Mouse (Mus musculus) NIH3T3 (cell line): Measurements from ENCODE around the gene Atp6v1g1.

Experiments used
- DNase-seq: peaks from one replicate; pipeline ENCODE4 v3.0.0-alpha.2; 2012; ENCODE audit warnings: low read depth

Gene Atp6v1g1

DNA sequence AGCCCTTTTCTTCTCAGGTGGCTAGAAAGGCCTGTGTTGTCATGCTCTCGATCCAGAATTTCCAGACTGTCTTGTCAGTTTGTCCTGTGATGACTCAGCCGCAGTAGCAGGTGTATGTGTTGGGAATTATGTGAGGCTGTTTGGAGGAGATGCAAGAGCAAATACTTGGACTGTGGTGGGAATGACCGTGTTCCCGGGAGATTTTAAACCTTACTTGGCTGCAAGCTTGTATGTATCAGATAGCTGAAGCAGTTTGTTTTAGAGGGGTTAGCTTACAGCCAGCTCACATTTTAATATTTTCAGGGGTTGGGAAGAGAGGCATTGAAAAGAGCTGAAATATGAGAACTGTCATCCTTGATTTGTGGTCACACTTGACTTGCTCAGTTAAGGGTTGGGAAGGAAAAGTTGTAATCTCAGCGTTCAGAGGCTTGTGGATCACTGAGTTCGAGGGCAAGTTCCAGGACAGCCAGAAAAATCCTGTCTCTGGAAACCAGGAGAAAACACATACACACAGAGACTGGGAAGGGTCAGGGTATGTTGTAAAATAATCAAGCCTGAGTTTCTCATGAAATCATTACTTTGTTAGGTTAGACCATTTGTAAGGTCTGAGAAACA is 2.0 kb downstream of the Atp6v1g1 start:
- DNase-seq = peak; percentile 76

GRCm38 (mm10) chr4:63547799-63548198 is 3.2 kb downstream of the Atp6v1g1 start:
- peak; percentile 57 for DNase-seq

DNA sequence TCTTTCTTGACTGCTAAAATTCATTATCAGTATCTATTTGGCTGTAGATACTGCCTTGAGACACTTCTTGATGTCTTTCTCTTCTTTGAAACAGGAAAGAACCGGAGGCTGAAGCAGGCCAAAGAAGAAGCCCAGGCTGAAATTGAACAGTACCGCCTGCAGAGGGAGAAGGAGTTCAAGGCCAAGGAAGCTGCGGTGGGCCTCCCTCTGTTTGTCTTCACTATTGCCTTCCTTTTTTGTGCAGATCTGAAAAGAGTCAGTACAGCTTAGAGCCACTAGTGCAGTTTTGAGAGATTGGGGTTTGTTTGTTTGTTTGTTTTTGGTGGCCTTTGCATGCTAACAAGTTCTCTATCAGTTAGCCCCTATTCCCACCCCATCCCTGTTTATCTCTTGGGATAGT is 3.9 kb downstream of the Atp6v1g1 start:
- DNase-seq = no peak

- no peak for DNase-seq
Observed at GRCm38 (mm10) chr4:63550908-63551307, 6.3 kb downstream of the Atp6v1g1 start.

GRCm38 (mm10) chr4:63552865-63553264 is 8.3 kb downstream of the Atp6v1g1 start:
- DNase-seq = no peak

DNA sequence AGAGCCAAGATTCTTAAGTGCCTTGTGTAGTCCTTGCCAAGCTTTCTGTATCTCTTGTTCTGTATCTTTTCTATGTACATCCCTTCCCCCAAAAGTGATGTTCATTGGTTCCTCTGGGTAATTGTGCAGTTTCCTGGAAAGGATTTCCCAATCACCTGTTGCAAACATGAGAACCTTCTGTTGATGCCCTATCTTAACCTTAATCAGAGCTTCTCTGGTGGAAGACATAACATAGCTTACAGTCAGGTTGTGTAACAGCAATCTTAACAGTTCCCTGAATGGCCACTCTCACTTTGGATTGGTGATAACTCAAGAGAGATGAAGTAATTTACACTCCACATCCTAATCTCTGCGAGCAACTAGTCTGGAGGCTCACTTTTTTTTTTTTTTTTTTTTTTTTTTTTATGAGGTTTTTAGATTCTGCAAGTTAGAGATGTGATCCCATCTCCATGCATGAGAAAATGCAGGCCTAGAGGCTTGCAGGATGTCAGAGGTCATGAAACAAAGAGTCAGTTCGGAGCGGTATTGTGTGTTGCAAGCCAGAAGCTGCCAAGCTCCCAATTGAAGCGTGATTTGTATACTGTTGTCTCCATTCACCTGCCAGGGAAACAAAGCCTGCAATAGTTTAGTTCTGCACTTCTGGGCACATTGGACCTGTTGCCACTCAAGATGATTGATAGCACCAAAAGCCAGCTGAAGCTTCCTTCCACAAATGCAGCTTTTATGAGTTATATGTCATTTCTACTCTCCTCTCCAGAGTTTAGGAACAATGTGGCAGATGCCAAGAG is 9.4 kb downstream of the Atp6v1g1 start:
- DNase-seq = no peak

DNA sequence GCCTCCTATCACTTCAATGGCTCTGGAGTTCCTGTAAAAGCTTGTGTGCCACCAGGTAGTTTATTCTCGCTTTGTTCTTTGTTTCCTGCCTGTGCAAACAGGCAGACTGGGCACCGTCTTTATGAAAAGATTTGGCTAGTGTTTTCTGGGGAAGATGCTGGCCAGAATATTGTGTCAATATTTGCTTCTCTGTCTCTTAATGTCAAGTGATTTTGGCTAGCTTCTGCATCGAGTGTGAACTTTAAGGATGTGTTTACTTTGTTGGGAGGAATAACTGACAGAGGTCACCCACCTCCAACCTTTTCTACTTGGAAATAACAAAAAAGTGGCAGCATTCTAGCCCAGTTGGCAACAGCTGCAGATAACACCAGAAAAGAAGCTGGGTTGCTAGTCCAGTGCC is 10.0 kb downstream of the Atp6v1g1 start:
- DNase-seq = no peak

DNA sequence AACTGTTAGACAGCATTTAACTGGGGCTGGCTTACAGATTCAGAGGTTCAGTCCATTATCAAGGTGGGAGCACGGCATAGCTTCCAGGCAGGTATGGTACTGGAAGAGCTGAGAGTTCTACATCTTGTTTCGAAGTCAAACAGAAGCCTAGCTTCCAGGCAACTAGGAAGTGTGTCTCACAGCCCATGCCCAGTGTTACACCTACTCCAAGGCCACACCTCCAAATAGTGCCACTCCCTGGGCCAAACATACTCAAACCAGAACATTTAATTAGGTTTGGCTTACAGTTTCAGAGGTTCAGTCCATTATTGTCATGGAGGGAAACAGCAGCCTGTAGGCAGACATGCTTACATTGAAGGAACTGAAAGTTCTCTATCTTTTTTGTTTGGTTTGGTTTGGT is 10.5 kb downstream of the Atp6v1g1 start:
- DNase-seq = no peak

- no peak for DNase-seq
Observed at GRCm38 (mm10) chr4:63556665-63557064, 12.1 kb downstream of the Atp6v1g1 start.

GRCm38 (mm10) chr4:63557124-63558059 is 12.8 kb downstream of the Atp6v1g1 start:
- peak; percentile 65 for DNase-seq

GRCm38 (mm10) chr4:63558407-63559081 is 14.0 kb downstream of the Atp6v1g1 start, which contains the start of gene Tmem268:
Gene Tmem268 (plus strand): TSS chr4:63558781.
- DNase-seq = peak; percentile 87

- peak; percentile 48 for DNase-seq
Observed at GRCm38 (mm10) chr4:63559127-63559697, 14.6 kb downstream of the Atp6v1g1 start.

GRCm38 (mm10) chr4:63560079-63560478 is 15.5 kb downstream of the Atp6v1g1 start:
- peak; percentile 80 for DNase-seq

DNA sequence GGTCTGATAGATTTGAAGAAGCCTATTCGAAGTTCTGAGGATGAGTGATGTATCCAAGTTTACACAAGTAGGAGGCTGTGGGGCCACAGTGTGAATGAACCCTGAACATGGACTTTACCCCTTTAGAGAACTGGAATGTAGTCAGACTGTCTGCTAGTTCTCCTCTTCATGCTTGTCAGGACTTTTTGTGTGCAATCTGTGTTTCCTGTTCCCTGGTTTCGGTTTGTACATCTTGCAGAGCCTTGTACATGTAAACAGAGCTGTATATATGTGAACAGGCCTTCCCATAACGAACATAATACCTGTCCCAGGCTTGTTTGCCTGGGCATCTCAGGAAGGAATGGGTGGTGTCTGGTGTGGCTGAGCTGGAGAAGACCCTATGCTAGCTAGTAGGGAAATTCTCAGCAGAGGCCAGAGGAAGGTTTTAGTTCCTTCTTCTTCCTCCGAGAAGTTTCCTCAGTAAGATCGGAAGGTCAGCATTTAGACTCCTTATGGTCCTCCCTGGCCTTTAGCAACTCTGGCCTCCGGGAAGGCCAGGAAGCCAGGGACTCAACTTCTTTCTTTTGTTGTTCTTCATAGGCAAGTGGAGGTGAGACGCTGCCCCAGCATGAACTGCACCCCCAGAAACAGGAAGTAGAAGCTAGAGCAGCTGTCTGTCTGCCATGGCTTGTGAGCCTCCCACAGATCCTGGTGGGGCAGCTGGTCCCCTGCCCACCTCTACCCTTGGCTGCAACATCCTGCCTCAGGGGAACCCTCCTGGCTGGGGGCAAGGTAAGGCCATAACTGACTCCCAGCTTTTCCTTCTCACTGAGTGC is 17.5 kb downstream of the Atp6v1g1 start:
- DNase-seq = no peak

DNA sequence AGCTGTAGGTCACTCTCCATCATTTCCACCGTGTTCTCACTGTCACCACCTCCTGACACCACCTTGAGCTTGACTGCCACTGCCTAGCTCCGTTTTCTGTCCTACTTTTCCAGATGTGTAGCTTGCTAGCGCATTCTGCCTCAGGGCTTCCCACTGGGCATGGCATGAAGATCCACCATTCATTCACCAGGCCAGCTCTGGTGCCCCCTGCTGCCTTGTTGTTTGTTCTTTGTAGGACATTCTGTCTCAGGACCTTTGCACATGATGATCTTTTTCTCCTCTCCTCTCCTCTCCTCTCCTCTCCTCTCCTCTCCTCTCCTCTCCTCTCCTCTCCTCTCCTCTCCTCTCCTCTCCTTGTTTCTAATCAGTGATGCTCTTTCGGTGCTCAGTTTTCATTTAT is 18.2 kb downstream of the Atp6v1g1 start:
- no peak for DNase-seq

DNA sequence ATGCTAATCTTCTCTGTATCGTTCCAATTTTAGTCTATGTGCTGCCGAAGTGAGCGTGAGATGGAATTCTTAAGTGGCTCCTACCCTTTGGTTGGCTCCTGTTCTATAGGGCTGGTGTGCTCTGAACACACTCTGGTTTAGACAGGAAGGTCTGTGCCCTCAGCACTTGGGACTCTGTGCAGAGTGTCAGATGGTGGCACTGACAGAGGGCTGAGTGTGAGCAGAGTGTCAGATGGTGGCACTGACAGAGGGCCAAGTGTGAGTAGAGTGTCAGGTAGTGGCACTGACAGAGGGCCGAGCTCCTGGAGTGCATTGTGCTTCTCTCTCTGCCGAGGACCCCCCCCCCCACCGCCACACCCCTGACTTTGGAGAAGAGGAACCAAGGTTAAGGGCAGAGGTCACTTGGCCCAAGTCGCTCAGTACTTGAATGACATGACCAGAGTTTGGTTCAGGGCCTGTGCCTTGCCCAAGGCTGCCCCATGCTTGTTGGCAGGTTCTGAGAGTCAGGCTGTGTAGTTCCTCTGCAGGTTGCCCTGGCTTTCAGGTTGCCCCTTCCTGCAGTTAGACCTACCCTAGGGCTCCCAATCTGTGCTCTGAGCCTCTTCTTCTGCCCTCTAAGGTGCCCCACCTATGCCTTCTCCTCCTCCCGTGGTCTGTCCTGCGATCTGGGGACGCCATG is 23.3 kb downstream of the Atp6v1g1 start:
- no peak for DNase-seq

GRCm38 (mm10) chr4:63569322-63569721 is 24.8 kb downstream of the Atp6v1g1 start:
- no peak for DNase-seq

DNA sequence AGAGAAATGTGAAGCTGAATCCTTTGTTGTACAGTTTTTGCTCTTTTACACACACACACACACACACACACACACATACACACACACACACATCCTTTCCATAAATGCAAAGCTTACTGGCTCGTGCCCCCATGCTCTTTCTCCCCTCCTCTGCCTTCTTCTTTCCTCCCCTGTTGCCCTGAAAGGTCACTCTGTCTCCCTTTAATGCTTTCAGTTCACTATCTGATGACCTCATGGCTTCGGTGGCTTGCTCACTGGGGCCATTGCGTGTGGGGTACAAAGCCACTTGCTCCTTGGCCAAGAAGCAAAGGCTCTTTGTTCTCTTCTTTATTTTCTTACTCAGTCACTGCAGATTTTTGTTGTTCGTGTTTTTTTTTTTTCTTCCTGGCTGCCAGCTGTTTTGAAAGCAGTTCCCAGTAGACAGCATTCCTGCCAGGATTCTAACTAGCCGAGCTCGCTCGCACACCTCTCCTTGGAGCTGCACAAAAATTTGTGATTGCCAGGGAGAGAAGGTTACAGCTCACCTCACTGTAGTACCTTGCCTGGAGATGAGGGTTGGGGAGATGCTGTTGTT is 25.7 kb downstream of the Atp6v1g1 start:
- DNase-seq = peak; percentile 62

- DNase-seq = no peak
Observed at GRCm38 (mm10) chr4:63572621-63573020, 28.0 kb downstream of the Atp6v1g1 start.

GRCm38 (mm10) chr4:63579649-63580048 is 35.1 kb downstream of the Atp6v1g1 start:
- no peak for DNase-seq
